Mouse (Mus musculus) ovary, adult 18-20 months (tissue): ENCODE data around the gene Nploc4.

Experiments
- DNase-seq: peaks from one replicate; pipeline ENCODE4 v3.0.0; 2022; ENCODE audit warnings: low spot score, mixed read lengths

The Nploc4 gene

GRCm38 (mm10) chr11:120378611-120379540, 58.6 kb downstream of the Nploc4 start, which contains the start of gene Faap100:
TSS of gene Faap100 (minus strand) at chr11:120378764.
- DNase-seq = peak; percentile 86

DNA sequence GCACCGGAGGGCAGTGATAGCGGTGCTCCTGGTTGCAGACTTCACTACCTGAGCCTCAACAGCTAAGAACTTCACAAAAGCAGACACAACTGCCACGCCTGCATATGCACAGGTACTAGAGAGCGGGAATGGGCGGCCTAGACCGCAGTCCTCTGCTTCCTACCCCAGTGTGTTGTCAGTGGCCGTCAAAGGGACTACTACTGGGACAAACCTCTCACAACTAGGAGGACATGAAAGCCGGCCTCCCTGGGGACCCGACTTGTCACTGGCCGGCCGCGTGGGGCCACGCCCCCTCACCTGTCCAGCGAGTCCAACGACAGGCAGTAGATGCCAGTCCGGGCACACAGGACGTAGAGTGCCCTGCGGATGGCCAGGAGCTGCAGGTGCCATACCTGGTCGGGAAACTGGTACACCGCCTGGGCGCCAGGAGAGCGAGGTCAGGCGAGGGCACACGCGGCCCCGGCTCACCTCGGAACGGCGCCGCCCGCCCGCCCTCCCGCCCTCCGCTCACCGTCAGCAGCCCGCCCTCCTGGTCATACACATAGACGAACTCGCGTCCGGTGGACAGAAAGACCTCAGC, 59.4 kb downstream of the Nploc4 start:
- DNase-seq = no peak

DNA sequence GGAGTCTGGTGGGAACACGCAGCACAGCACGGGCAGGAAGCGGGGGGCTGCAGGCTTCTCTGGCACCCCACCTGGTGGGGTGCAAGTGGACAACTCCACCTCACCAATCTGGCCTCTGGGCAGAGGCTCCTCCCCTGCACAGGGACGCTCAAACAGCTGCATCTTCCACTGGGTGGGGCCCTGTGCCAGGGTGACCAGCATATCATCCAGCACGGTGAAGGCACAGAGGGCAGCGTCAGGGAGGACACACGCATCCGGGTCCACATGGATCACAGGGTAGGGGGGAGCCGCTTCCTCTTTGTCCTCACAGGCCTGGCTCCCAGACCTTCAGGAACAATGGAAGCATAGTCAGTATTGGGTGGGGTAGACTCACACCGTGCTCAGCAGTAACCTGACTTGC, 60.2 kb downstream of the Nploc4 start:
- no peak for DNase-seq

DNA sequence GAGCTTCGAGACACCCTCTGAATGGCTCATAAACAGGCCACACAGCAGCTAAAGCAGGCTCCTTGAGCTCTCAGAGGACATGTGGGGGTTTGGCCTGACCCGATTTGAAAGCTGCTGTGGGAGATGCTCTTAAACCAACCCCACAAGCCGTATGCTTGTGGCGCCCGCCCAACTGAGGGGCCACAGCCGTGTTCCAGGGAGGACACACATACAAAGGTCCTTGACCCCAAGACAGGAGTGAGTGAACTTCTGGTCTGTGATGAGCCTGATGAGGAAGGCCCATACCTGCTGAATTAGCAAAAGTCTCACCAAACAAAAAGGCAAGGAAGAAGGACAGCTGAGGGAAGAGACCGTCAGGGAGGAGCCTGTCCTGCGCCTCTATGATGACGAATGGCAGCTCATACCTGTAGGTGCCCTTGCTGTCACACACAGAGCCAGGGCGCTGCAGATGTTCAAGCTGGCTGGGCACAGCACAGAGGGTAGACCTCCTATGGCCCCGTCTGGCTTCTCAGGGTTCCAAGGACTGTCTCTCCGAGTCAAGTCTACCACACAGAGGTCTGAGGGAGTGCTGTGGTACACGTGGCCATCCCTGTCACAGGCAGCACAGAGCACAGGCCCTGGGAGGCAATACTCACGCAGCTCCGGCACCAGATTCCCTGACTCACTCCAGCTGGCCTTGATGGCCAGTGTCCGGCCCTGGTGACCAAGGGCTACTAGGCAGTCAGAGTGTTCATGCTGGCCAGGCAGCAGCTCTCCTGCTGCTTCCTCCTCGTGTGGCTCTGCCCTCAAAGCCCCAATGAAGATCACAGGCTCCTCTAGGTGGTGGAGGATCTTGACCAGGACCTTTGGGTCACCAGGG, 61.0 kb downstream of the Nploc4 start:
- no peak for DNase-seq

GRCm38 (mm10) chr11:120375324-120375723, 62.2 kb downstream of the Nploc4 start:
- no peak for DNase-seq

DNA sequence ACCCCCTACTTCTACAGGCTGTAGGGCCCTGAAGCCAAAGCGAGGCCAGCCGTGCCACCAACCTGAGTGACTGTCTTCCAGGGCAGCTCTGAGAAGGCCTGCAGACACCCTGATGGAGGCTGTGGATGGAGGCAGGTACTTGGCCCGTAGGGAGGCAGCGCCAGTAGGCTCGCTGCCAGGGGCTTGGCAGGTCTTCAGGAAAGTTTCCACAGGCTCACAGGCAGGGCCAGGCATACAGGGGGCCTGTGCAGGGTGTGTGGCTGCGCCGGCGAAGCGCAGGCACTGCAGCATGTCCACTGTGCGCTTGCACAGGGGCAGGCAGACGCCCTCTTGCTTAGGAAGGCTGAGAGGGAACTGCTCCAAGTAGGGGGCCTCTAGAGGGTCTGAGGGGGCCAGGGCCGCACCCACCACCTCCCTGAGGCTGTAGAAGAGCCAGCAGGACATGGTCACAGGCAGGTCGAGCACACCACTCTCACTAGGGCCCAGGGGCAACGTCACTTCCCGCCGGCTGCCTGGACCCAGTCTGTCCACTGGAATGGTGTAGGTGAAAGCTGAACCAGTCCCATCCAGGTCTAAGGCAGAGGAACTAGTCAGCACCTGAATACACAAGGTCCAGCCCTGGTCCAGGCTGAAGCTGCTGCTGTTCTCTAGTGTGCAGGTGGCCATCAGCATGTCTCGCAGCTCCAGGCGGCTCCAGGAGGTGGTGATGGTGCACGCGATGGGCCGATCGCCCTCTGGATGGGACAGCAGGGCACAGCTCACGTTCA, 63.5 kb downstream of the Nploc4 start:
- DNase-seq = no peak

- no peak for DNase-seq
Measured at GRCm38 (mm10) chr11:120373025-120373424, 64.5 kb downstream of the Nploc4 start.

DNA sequence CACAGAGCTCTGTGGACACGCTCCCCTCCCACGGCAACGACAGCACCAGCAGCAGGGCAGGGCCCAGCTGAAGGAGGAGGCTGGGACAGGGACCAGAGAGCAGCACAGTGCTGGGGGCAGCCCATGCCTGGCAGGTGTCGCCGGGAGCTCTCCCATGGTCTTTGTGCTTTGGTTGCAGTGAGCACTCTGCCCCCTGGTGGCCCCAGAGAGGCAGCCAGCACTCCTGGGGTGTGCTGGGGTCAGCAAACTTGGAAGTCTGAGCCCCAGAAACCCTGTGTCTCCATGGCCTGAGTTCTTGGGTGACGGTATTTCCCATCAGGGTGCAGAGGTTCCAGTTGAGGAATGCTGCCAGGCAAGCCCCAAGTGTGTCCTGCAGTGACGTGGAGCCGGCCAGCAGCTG, 67.9 kb downstream of the Nploc4 start:
- DNase-seq = no peak

- no peak for DNase-seq
Measured at GRCm38 (mm10) chr11:120366443-120367027, 71.0 kb downstream of the Nploc4 start.

DNA sequence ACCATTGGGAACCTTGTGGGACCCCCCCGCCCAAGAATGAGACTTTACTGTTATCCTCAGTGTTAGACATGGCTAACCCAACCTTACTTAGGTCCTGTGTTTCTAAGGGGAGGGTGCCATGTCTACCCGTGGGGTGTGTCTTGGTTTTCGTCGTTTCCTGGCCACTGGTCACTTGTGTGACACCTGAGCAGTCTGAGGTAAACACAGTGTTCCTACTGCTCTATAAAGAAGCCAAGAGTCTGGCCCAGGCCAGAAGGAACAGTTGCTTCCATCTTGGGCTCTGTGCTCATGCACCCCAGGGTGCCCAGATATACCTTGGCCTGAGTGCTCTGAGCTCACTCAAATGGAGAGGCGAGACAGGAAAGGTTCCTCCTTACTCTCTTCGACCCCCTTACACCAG, 74.6 kb downstream of the Nploc4 start:
- DNase-seq = no peak

DNA sequence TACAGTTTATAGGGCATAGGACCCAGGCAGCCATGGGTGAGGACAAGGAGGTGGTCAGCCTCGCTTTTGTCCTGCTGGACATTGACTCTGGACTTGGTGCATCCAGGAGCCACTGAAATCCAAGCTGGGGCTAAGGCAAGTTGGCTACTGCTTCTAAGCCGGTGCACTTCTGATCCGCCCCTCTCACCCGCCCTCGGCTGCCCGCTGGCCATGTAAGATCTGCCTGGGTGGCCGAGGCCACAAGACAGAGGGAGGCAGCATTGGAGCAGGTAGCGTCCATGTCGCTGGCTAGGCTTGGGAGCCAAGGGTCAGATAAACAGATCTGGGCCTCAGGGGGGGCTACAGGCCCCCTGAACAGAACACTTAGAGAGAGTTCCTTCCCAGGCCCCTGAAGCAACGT, 76.2 kb downstream of the Nploc4 start, which contains the start of gene Fscn2:
Gene Fscn2 (plus strand): TSS at position 240 of the 400 bp plus-strand sequence.
- no peak for DNase-seq

DNA sequence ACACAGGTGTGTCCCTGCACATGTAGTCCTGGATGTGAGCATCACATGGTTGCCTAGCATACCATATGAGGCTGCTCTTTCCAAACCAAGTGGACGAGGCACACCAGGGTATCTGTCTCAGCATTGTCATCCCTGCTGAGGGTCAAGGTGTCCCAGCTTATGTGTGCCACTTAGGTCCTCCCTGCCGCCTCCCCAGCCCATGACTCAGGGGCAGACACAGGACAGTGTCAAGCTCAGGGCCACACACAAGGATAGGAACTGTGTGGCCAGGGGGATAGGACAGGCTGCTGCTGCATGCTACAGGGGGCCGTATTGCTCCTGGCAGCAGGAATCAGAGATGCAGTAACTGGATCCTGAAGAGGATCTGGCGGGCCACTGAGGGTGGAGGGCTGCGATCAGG, 76.8 kb downstream of the Nploc4 start:
- no peak for DNase-seq

DNA sequence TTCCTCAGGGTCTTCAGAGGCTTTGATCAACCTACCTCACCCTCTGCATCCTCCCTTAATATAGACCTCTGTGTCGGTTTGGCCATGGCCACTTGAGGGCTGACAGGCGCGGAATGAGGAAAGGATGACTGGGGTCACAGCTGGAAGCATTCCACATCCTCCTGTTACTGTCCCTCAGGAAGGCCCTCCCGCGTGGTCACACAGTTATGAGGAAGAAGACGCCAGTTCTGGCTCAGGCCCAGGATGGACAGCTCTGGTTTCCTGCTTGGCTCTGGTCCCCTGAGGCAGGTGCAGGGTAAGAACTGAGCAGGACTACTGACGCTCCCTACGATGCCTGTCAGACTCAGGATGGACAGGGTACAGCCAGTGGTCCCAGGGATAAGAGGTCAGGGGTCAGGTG, 77.4 kb downstream of the Nploc4 start:
- DNase-seq = no peak

- no peak for DNase-seq
Measured at GRCm38 (mm10) chr11:120359391-120359790, 78.1 kb downstream of the Nploc4 start.

- DNase-seq = peak; percentile 71
Measured at GRCm38 (mm10) chr11:120357791-120358401, 79.6 kb downstream of the Nploc4 start.

GRCm38 (mm10) chr11:120356900-120357299, 80.6 kb downstream of the Nploc4 start:
- DNase-seq = no peak

- no peak for DNase-seq
Measured at GRCm38 (mm10) chr11:120356319-120356840, 81.1 kb downstream of the Nploc4 start.

DNA sequence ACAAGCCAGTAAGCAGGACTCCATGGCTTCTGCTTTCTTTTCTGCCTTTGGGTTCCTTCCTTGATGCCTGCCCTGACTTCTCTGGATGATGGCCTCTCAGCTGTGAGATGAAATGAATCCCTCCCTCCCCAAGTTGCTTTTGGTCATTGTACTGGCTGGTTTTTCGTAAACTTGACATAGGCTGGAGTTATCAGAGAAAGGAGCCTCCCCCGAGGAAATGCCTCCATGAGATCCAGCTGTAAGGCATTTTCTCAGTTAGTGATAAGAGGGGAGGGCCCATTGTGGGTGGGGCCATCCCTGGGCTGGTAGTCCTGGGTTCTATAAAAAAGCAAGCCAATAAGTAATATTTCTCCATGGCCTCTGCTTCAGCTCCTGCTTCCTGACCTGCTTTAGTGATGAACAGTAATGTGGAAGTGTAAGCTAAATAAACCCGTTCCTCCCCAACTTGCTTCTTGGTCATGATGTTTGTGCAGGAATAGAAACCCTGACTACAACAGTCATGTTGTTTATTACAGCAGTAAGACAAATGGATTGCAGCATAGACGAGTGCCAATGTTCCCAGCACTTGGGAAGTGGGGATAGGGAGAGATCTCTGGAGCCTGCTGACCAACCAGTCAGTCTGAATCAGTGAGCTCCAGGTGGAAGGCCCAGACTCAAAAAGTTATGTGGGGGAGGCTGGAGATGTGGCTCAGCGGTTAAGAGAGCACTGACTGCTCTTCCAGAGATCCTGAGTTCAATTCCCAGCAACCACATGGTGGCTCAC, 82.0 kb downstream of the Nploc4 start:
- DNase-seq = no peak
